Mouse (Mus musculus): ENCODE results near the gene Tmem179b. TPM values are rescaled to one million over a fixed set of nuclear protein-coding genes. Genes with fewer than 3 reads are reported as not detected.

Gene Tmem179b
- polyA plus RNA-seq, 1 experiment from 2014 or later = 80.4 TPM

- 22% methylated on average over 5 of the region's 5 CpGs for WGBS
Measured at GRCm38 (mm10) chr19:8727495-8728114, 46.7 kb downstream of the Tmem179b start.

GRCm38 (mm10) chr19:8726609-8727390 lies 47.5 kb downstream of the Tmem179b start:
- 0 out of 2 replicates have a peak, but pooled peaks cover 6% of the 10 kb centered on the region for H3K4me1 ChIP-seq (ENCODE audit: control insufficient read depth, insufficient read depth, low read length)
- H3K4me3 ChIP-seq (ENCODE audit: low read length) = no peak overlapping the region; the same call in 1 of the 2 replicates
- H3K9ac ChIP-seq (ENCODE audit: low read depth, low read length) = no peak overlapping the region
- no peaks in the 10 kb centered on the region for H3K27me3 ChIP-seq (ENCODE audit: control insufficient read depth, insufficient read depth, low read length)
- H3K9me3 ChIP-seq (ENCODE audit: control insufficient read depth, low read length) = no peaks in the 10 kb centered on the region
- H3K27ac ChIP-seq (ENCODE audit: low read depth, low read length) = 0 out of 2 replicates have a peak overlapping the region, but pooled peaks have one; percentile 1
- peaks cover 32% of the 10 kb centered on the region for H3K36me3 ChIP-seq (ENCODE audit: control insufficient read depth, insufficient read depth, low read length)
- no peak for ATAC-seq (ENCODE audit: low FRiP score, low TSS enrichment)
- H3K4me2 ChIP-seq (replicated peaks; ENCODE audit: low read depth, low read length) = peak overlapping the region; percentile 70; the same call in 1 of the 2 replicates
- 24% methylated on average over 3 of the region's 3 CpGs for WGBS

More at GRCm38 (mm10) chr19:8727495-8728114, 46.7 kb downstream of the Tmem179b start:
- no peak overlapping the region for H3K9ac ChIP-seq (ENCODE audit: low read depth, low read length)
- ATAC-seq (ENCODE audit: low FRiP score, low TSS enrichment) = no peak
- no peak overlapping the region for H3K4me3 ChIP-seq (ENCODE audit: low read length)
- H3K4me2 ChIP-seq (replicated peaks; ENCODE audit: low read depth, low read length) = no peak overlapping the region
- no peaks in the 10 kb centered on the region for H3K27me3 ChIP-seq (ENCODE audit: control insufficient read depth, insufficient read depth, low read length)
- peaks cover 32% of the 10 kb centered on the region for H3K36me3 ChIP-seq (ENCODE audit: control insufficient read depth, insufficient read depth, low read length)
- H3K4me1 ChIP-seq (ENCODE audit: control insufficient read depth, insufficient read depth, low read length) = no peaks in the 10 kb centered on the region
- no peaks in the 10 kb centered on the region for H3K9me3 ChIP-seq (ENCODE audit: control insufficient read depth, low read length)
- H3K27ac ChIP-seq (ENCODE audit: low read depth, low read length) = no peak overlapping the region

DNA sequence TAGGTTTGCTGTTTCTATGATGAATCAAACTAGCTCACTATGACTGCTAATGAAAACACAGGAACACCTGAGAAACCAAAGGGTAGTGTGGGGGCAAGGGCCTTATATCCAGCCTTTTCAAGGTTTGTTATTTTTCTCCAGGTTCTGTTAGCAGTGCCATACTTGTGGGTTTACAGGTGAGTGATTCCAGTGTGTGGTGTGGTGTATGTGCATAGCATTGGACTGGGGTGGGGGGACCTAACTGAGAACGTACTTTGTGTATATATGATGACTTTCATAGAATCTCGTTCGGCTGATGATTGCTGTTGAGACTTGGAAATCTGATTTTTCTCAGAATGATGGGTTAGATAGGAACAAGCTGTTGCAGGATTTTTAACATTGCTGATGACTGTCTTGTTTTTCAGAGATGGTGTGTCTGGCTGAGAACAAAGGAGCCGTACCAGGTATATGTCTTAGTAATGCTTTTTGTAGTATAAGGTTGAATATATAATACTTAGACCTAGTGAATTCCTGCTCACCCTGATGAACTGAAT lies 49.1 kb downstream of the Tmem179b start:
- peak overlapping the region; percentile 70 for H3K4me2 ChIP-seq (replicated peaks; ENCODE audit: low read depth, low read length)
- no peak for ATAC-seq (ENCODE audit: low FRiP score, low TSS enrichment)
- peak overlapping the region; percentile 82 for H3K4me3 ChIP-seq (ENCODE audit: low read length)
- H3K27ac ChIP-seq (ENCODE audit: low read depth, low read length) = peak overlapping the region; percentile 7; the same call in 1 of the 2 replicates
- peak overlapping the region; percentile 97; the same call in 1 of the 2 replicates for H3K9ac ChIP-seq (ENCODE audit: low read depth, low read length)
- no peaks in the 10 kb centered on the region for H3K27me3 ChIP-seq (ENCODE audit: control insufficient read depth, insufficient read depth, low read length)
- H3K4me1 ChIP-seq (ENCODE audit: control insufficient read depth, insufficient read depth, low read length) = 0 out of 2 replicates have a peak, but pooled peaks cover 6% of the 10 kb centered on the region
- no peaks in the 10 kb centered on the region for H3K9me3 ChIP-seq (ENCODE audit: control insufficient read depth, low read length)
- WGBS = 43% methylated on average over 4 of the region's 4 CpGs
- H3K36me3 ChIP-seq (ENCODE audit: control insufficient read depth, insufficient read depth, low read length) = peaks cover 32% of the 10 kb centered on the region

- Histone ChIP-seq H3K9ac (ENCODE audit: low read depth, low read length) (peak overlapping the region; percentile 97), H3K4me2 (replicated peaks; ENCODE audit: low read depth, low read length) (peak overlapping the region; percentile 70), H3K9me3 (ENCODE audit: control insufficient read depth, low read length) (no peaks in the 10 kb centered on the region), H3K27ac (ENCODE audit: low read depth, low read length) (peak overlapping the region; percentile 90), H3K36me3 (ENCODE audit: control insufficient read depth, insufficient read depth, low read length) (peaks cover 32% of the 10 kb centered on the region), H3K27me3 (ENCODE audit: control insufficient read depth, insufficient read depth, low read length) (no peaks in the 10 kb centered on the region), H3K4me3 (ENCODE audit: low read length) (peak overlapping the region; percentile 82), H3K4me1 (ENCODE audit: control insufficient read depth, insufficient read depth, low read length) (0 out of 2 replicates have a peak, but pooled peaks cover 6% of the 10 kb centered on the region)
- no peak for ATAC-seq (ENCODE audit: low FRiP score, low TSS enrichment)
- WGBS = 3% methylated on average over 2 of the region's 2 CpGs
Measured at GRCm38 (mm10) chr19:8724392-8724791, 49.9 kb downstream of the Tmem179b start.

- Histone ChIP-seq H3K4me3 (ENCODE audit: low read length) (peak overlapping the region; percentile 82), H3K4me1 (ENCODE audit: control insufficient read depth, insufficient read depth, low read length) (0 out of 2 replicates have a peak, but pooled peaks cover 6% of the 10 kb centered on the region), H3K27ac (ENCODE audit: low read depth, low read length) (peak overlapping the region; percentile 90), H3K36me3 (ENCODE audit: control insufficient read depth, insufficient read depth, low read length) (peaks cover 32% of the 10 kb centered on the region), H3K27me3 (ENCODE audit: control insufficient read depth, insufficient read depth, low read length) (no peaks in the 10 kb centered on the region), H3K4me2 (replicated peaks; ENCODE audit: low read depth, low read length) (peak overlapping the region; percentile 70), H3K9me3 (ENCODE audit: control insufficient read depth, low read length) (no peaks in the 10 kb centered on the region), H3K9ac (ENCODE audit: low read depth, low read length) (peak overlapping the region; percentile 97)
- under 1% methylated on average over 20 of the region's 20 CpGs for WGBS
- ATAC-seq (ENCODE audit: low FRiP score, low TSS enrichment) = no peak
Measured at GRCm38 (mm10) chr19:8723574-8724346, 50.5 kb downstream of the Tmem179b start.

DNA sequence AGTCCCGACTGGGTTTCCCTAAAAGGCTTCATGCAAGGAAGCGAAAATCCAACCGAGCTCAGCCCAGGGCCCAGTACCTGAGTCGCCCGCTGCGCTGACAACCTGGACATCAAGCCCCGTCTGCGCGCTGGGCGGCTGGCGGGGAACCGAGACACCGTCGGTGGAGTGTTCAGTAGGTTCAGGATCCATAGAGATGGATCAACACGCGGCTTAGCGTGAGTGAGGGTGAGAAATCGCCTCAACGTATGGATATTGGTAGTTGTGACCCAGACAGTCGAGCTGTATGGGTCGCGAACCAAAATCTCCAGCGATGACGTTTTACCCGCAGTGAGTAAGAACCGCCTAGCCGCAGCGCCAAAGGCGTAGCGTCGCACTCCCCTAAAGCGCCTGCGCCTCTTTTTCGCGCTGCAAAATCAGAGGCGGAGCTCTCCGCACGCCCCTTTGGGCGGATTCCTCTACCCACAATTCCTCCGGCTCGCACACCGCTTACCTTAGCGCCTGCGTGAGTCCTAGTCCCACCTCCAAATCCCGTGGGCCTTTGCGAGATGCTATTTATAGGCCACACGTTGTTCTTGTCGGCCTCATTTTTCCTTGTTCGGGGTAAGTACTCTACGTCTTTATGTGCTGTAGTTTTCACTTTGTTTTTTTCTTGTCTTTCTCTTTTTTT lies 51.2 kb downstream of the Tmem179b start, which contains the start of gene Slc3a2:
TSS of gene Slc3a2 (minus strand) at position 463 of the 667 bp plus-strand sequence.
- H3K27ac ChIP-seq (ENCODE audit: low read depth, low read length) = peak within 1 kb of the TSS; percentile 97
- 0 out of 2 replicates have a peak, but pooled peaks cover 6% of the 10 kb centered on the region for H3K4me1 ChIP-seq (ENCODE audit: control insufficient read depth, insufficient read depth, low read length)
- H3K9ac ChIP-seq (ENCODE audit: low read depth, low read length) = peak within 1 kb of the TSS; percentile 97
- H3K4me3 ChIP-seq (ENCODE audit: low read length) = peak within 1 kb of the TSS; percentile 82
- peak; percentile 98 for ATAC-seq (ENCODE audit: low FRiP score, low TSS enrichment)
- H3K27me3 ChIP-seq (ENCODE audit: control insufficient read depth, insufficient read depth, low read length) = no peaks in the 10 kb centered on the region
- H3K9me3 ChIP-seq (ENCODE audit: control insufficient read depth, low read length) = no peaks in the 10 kb centered on the region
- under 1% methylated on average over 50 of the region's 50 CpGs for WGBS
- H3K4me2 ChIP-seq (replicated peaks; ENCODE audit: low read depth, low read length) = peak within 1 kb of the TSS; percentile 70
- H3K36me3 ChIP-seq (ENCODE audit: control insufficient read depth, insufficient read depth, low read length) = peaks cover 32% of the 10 kb centered on the region

DNA sequence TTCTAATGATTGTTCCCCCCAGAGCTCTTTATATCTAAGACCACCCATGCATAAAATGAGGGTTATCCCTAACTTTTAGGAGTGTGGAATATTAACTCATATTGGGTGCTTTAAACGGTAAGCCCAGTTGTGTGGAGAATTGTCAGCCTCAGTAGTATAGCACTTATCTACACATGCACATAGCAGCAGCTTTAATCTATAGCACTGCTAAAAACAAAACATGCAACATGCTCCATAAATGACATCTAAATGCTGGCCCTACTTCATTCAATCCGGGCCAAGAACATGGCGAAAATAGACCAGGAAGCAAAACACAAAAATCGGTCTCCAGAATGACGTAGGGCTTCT lies 51.7 kb downstream of the Tmem179b start:
- Histone ChIP-seq H3K9ac (ENCODE audit: low read depth, low read length) (peak overlapping the region; percentile 86), H3K4me3 (ENCODE audit: low read length) (peak overlapping the region; percentile 82), H3K36me3 (ENCODE audit: control insufficient read depth, insufficient read depth, low read length) (peaks cover 32% of the 10 kb centered on the region), H3K27me3 (ENCODE audit: control insufficient read depth, insufficient read depth, low read length) (no peaks in the 10 kb centered on the region), H3K4me1 (ENCODE audit: control insufficient read depth, insufficient read depth, low read length) (0 out of 2 replicates have a peak, but pooled peaks cover 6% of the 10 kb centered on the region), H3K9me3 (ENCODE audit: control insufficient read depth, low read length) (no peaks in the 10 kb centered on the region), H3K4me2 (replicated peaks; ENCODE audit: low read depth, low read length) (peak overlapping the region; percentile 53), H3K27ac (ENCODE audit: low read depth, low read length) (peak overlapping the region; percentile 97)
- WGBS = 2% methylated on average over 5 of the region's 5 CpGs
- peak; percentile 0; the same call in 1 of the 2 replicates for ATAC-seq (ENCODE audit: low FRiP score, low TSS enrichment)
